Mouse (Mus musculus): Measurements from ENCODE around the gene A930018P22Rik.

A930018P22Rik gene

GRCm38 (mm10) chr2:104153345-104153744, 30.8 kb downstream of the A930018P22Rik start:
- ATAC-seq (ENCODE audit: insufficient number of reproducible peaks, low FRiP score, low TSS enrichment) = peak; percentile 85

- no peak for ATAC-seq (ENCODE audit: insufficient number of reproducible peaks, low FRiP score, low TSS enrichment)
These were observed 31.3 kb downstream of the A930018P22Rik start for GRCm38 (mm10) chr2:104153876-104154275.

DNA sequence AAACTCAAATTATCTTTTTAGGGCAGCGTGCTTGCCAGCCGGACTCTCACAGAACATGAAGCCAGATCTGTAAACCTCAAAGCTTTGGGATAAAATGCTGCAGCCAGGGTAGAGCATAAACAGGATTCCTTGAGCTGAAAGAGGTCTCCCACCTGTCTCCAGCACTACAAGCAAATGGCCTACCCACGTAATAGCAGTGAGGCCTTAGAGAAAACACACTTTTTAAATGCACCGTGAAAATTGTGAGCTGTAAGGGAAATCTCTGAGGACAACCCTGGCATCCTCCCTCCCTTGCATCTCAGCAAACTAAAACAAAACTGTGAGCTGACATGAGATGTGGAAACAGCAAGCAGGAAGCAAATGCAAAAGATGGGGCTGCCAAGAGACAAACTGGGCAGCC, 35.3 kb downstream of the A930018P22Rik start:
- ATAC-seq (ENCODE audit: insufficient number of reproducible peaks, low FRiP score, low TSS enrichment) = no peak

GRCm38 (mm10) chr2:104163418-104163817, 40.8 kb downstream of the A930018P22Rik start:
- no peak for ATAC-seq (ENCODE audit: insufficient number of reproducible peaks, low FRiP score, low TSS enrichment)

DNA sequence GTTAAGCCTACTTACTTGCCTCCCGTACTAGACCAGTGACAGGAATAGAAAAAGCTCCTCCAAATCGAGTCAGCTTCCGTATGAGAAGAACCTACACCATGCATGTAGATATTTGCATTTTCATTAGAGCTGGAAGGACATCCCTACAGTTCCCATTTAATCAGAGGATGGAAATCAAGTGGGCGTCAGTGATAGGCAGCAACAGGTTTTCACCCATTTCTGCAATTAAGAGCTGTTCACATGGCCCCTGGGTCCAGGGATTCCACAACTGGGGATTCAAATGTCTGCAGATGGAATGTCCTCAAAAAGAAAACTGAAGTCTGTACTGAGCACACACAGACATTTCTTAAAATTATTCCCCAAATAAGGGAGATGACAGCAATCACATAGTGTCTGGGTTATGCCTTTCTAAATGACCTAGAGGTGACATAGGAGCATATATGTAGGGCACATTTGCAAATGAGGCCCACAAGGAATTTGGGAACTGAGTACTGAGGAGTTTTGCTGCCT, 41.5 kb downstream of the A930018P22Rik start:
- ATAC-seq (ENCODE audit: insufficient number of reproducible peaks, low FRiP score, low TSS enrichment) = no peak

DNA sequence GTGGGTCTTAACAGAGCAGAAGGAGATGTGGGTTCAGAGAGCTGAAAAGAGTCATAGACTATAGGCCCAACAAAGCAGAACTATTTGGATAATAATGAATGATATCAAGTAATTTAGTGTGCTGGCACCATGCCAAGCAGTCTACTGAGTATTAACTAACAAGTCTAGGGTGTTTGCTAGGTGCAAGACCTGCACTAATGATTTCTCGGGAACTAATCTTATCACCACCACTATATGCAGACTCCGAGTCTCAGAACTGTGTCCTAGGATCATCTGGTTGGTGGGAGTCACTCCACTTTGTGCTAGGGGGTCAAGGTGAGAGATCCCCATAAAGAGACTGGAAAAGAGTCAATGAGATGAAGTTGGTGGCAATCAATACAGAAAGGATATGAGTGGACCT, 43.1 kb downstream of the A930018P22Rik start:
- no peak for ATAC-seq (ENCODE audit: insufficient number of reproducible peaks, low FRiP score, low TSS enrichment)

GRCm38 (mm10) chr2:104167765-104168164, 45.2 kb downstream of the A930018P22Rik start:
- no peak for ATAC-seq (ENCODE audit: insufficient number of reproducible peaks, low FRiP score, low TSS enrichment)

- no peak for ATAC-seq (ENCODE audit: insufficient number of reproducible peaks, low FRiP score, low TSS enrichment)
These were observed 45.8 kb downstream of the A930018P22Rik start for GRCm38 (mm10) chr2:104168186-104168896.

DNA sequence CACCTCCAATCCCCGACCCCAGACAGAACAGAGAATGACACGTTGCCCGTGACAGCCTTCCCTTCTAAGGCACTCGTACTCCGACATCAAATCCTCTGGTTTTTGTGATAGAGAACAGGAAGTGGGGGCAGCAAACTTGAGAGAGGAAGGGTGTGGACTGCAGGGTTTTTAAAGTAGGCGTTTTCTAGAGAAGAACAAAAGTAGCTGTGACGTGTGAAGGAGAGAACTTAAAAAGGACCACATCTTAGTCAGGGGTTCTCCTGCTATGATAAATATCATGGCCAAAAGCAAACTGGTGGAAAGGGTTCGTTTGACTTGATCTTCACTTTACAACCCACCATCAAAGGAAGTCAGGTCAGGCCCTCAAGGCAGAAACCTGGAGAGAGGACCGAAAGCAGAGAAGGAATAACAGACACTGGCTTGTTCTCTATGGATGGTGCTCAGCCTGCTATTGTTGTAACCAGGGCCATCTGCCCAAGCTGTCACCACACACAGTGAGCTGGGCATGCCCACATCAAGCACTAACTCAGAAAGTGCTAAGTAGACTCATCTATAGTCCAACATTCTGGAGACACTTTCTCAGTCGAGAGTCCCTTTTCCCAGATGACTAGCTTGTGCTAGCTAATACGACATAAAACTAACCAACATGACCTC, 50.3 kb downstream of the A930018P22Rik start:
- no peak for ATAC-seq (ENCODE audit: insufficient number of reproducible peaks, low FRiP score, low TSS enrichment)

- no peak for ATAC-seq (ENCODE audit: insufficient number of reproducible peaks, low FRiP score, low TSS enrichment)
These were observed 50.9 kb downstream of the A930018P22Rik start for GRCm38 (mm10) chr2:104173431-104173830.
